Mouse (Mus musculus): ENCODE data around the gene Tnfrsf25.

The Tnfrsf25 gene

DNA sequence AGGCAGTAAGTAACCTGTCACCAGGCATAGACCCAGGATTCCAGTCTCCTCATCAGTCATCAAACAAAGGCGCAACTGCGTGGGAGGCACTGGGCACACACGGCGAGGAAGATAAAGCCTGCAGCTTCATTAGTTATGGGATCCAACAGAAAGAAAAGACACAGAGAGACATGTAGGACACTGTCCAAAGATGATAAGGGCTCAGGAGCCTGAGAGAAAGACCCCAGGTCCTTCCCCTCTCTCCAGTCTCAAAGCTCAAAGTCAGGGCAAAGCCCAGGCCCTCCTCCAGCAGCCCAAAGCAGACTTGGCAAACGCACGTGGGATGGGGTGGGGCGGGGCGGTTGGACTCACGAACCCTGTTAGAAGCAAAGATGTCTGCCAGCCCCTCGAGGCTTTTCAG is 29.7 kb downstream of the Tnfrsf25 start:
- no peak for DNase-seq (ENCODE audit: low read depth)

- no peak for DNase-seq (ENCODE audit: low read depth)
These were observed 30.5 kb downstream of the Tnfrsf25 start for GRCm38 (mm10) chr4:152146033-152146827.

GRCm38 (mm10) chr4:152150546-152150945 is 34.8 kb downstream of the Tnfrsf25 start:
- DNase-seq (ENCODE audit: low read depth) = no peak

DNA sequence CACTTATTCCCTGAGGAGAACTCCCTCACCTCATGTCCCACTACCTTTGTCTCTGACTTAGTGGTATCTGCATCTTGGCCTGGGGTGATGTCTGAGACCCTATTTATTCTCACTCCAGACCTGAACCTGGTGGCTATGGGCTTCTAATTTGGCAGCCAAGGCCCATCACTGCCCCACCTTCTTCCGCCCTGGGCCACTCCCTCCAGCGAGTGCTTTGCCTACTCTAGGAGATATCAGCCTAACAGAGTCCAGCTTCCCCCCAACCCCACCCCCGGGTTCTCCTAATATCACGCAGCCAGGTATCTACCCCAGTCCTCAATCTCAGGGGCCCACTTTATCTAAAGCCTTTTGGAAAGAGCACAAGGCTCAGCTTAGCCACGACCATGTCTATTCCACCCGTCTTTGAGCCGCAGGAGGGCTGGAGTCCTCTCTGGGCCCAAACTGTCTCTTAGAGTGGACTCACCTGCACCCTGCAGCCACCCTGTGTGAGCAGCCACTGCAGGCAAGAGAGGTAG is 35.8 kb downstream of the Tnfrsf25 start:
- no peak for DNase-seq (ENCODE audit: low read depth)

DNA sequence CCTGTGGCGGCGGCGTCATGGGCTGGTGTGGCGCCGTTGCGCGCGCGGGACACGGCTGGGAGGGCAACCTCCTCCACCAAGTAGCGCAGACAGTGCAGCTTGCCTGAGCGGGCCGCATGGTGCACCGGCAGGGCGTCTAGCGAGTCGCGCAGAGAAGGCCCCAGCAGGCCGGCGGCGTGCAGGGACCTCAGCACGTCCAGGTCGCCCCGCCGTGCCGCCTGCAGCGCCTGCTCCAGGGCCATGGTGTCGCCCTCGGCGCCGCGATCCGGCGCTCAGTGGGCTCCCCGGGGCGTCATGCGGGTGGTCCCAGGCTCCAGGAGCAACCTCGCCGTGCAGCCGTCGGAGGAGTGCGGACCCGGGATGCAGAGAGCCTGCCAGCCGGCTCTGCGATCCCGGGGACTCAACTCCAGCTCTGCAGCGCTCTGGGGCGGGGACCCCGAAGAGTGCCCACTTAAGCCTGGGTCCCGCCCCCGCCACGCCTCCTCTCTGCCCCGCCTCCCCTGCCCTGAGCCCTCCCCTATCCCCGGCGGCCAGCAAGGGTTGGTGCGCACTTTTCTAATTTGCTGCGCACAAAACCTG is 36.3 kb downstream of the Tnfrsf25 start, which contains the start of gene Espn:
Gene Espn, minus strand, starts transcription at position 406 of the 579 bp plus-strand sequence.
- DNase-seq (ENCODE audit: low read depth) = no peak

- DNase-seq (ENCODE audit: low read depth) = peak; percentile 95
These were observed 38.0 kb downstream of the Tnfrsf25 start for GRCm38 (mm10) chr4:152153771-152154177.

DNA sequence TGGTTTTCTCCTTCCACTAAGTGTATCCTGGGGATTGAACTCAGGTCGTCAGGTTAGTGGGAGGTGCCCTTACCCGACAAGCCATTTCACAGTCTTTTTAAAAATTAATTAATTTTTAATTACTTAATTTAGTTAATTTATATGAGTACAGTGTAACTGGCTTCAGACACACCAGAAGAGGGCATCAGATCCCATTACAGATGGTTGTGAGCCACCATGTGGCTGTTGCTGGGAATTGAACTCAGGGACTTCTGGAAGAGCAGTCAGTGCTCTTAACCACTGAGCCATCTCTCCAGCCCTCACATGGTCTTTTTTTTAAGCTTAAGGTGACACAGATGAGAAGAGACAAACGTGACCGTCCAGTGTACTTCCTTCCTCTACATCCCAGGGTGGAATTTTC is 39.3 kb downstream of the Tnfrsf25 start:
- DNase-seq (ENCODE audit: low read depth) = no peak

DNA sequence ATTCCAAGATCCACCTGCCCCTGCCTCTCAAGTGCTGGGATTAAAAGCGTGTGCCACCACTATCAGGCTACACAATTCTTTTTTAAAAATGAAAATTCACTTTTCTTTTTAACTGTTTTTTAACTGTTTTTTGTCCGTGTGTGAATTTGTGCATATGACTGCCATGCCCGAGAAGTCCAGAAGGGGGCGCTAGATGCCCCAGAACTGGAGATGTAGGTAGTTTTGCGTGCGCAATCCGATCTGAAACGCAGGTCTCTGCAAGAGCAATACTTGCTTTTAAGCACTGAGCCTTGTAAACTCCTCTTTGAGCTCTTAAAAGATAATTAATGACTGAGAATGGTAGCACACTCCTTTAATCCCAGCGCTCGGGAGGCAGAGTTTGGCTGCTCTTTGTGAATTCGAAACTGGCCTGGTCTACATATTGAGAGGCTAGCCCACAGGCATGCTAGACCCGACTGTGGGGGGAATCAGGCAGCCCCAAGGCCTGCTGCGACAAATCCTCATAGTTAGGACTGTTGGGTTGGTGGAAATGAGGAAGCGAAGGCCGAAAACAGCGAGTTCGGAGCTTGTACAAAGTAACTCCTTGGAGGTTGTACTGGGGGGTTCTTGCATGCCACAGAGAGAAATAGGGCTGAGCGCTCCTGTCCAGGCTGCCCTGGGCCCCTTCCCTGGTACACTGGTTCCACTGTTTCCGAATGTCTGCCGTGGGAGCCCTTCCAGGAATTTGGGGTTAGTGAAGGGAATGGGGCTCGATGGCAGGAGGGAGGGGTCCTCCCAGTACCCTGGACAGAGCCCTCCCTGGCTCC is 42.2 kb downstream of the Tnfrsf25 start:
- DNase-seq (ENCODE audit: low read depth) = peak; percentile 74

GRCm38 (mm10) chr4:152158585-152159284 is 43.0 kb downstream of the Tnfrsf25 start, which contains the start of gene Hes2:
Gene Hes2, plus strand, starts transcription at chr4:152158867.
- DNase-seq (ENCODE audit: low read depth) = no peak

DNA sequence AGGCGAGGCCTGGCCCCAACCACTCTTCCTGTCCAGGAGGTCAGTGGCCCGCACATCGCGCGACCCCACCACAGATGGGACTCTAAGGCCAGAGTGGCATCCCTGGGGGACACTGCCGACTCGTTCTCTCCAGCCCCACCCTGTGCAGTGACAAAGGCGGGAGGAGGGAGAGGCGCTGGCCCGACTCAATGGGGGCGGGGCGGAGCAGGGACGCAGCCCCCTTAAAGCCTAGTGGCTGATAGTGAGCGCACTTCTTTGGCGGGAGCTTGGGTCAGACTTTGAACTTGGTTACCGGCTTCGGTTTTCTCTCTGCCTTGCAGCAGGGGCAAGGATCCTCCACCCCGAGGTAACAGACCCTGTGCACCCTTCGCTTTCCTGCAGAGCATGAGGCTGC is 43.5 kb downstream of the Tnfrsf25 start:
- DNase-seq (ENCODE audit: low read depth) = no peak

DNA sequence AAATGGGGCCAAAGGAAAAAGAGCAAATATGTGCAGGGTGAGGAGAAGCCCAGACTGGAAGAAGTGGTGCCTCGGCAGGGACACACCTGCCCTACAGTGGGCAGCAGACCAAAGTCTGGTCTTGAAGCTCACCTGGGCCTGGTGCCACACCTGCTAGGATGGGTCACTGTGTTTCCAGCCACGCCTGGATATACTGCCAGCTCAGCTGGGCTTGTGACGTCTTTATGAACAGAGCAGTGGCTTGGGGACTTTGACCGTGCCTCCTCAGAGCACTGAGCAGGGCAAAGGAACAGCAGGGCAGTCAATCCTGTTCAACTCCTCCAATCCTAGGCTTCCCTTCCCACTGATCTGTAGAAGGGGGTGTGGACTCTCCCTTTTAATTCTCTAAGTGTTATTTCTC is 45.0 kb downstream of the Tnfrsf25 start:
- no peak for DNase-seq (ENCODE audit: low read depth)

GRCm38 (mm10) chr4:152161601-152162000 is 45.9 kb downstream of the Tnfrsf25 start:
- no peak for DNase-seq (ENCODE audit: low read depth)

- DNase-seq (ENCODE audit: low read depth) = peak; percentile 36
These were observed 47.0 kb downstream of the Tnfrsf25 start for GRCm38 (mm10) chr4:152162748-152163147.

- DNase-seq (ENCODE audit: low read depth) = peak; percentile 73
These were observed 49.5 kb downstream of the Tnfrsf25 start for GRCm38 (mm10) chr4:152165036-152165931.

DNA sequence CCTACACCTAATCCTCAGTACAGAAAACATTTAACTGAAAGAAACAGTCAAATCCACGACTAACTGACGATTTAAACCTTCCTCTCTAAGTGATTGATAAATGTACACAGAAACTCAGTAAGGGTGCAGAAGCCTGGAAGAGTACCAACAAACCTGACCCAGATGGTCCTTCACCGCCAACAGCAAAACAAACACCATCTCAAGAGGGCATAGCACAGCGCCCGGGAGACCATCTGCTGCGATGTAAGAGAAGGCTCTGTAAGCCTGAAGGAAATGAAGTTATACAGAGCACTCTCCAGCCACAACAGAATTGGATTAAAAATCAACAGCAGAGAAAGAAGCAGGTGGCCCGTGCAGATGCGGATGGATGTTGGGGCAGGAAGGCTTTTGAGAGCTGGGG is 52.3 kb downstream of the Tnfrsf25 start:
- DNase-seq (ENCODE audit: low read depth) = no peak

DNA sequence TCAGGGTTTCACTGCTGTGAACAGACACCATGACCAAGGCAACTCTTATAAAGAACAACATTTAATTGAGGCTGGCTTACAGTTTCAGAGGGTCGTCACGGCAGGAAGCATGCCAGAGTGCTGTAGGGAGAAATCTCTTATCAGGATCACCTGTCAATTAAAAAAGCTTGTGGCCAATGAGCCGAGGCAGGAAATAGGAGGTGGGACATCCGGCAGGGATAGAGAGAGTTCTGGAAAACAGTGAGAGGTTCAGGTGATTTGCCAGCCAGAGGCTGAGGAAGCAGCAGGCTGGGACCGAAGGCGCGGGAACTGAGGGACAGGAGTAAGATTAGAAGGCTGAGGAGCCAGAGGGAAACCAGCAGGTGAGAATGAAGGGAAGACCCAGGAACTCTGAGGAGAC is 53.4 kb downstream of the Tnfrsf25 start:
- no peak for DNase-seq (ENCODE audit: low read depth)

All from 416B (cell line).